Mouse (Mus musculus) forebrain, embryonic 10.5 days (tissue): ENCODE measurements at regions not wholly inside any gene's neighbourhood (a gene's known extent, or its start where the extent isn't known, plus 50 kb on each side); places are given as distances from the start of the nearest gene placed in this dataset.

Experiments used
- DNase-seq: peaks from one replicate; pipeline ENCODE4 v3.0.0-alpha.2; 2017; ENCODE audit warnings: low spot score; ENCODE audit errors: extremely low spot score
- H3K27ac ChIP-seq: fragments of 300-500 bp; sonication (generic); 2 replicates; pipeline ENCODE4 v1.5.1; 2016; ENCODE audit warnings: mild to moderate bottlenecking
- H3K27me3 ChIP-seq: fragments of 300-500 bp; sonication (generic); 2 replicates; pipeline ENCODE4 v1.6.1; 2016; ENCODE audit warnings: mild to moderate bottlenecking; ENCODE audit not compliant: poor library complexity, severe bottlenecking
- H3K36me3 ChIP-seq: fragments of 300-500 bp; sonication (generic); replicated peaks from 2 replicates; pipeline ENCODE4 v1.6.1; 2016; ENCODE audit warnings: mild to moderate bottlenecking, moderate library complexity
- H3K4me1 ChIP-seq: fragments of 300-500 bp; sonication (generic); 2 replicates; pipeline ENCODE4 v1.6.1; 2016
- H3K4me3 ChIP-seq: fragments of 300-500 bp; sonication (generic); 2 replicates; pipeline ENCODE4 v1.5.1; 2016; ENCODE audit warnings: mild to moderate bottlenecking, moderate library complexity
- H3K9me3 ChIP-seq: fragments of 300-500 bp; sonication (generic); 2 replicates; pipeline ENCODE4 v1.6.1; 2016; ENCODE audit warnings: mild to moderate bottlenecking, moderate library complexity
- WGBS: fragments of 180-500 bp; shearing (Covaris S2); methylation state at CpG from one replicate; pipeline ENCODE4 v1.1.7; 2016; 5-methylcytosine and 5-hydroxymethylcytosine counted together

GRCm38 (mm10) chr14:9338220-9338619 is 672.2 kb upstream of the 4930452B06Rik start:
- no peaks in the 10 kb centered on the region for H3K4me1 ChIP-seq
- H3K4me3 ChIP-seq: no peak overlapping the region
- no peaks in the 10 kb centered on the region for H3K27me3 ChIP-seq
- no peaks in the 10 kb centered on the region for H3K36me3 ChIP-seq
- H3K27ac ChIP-seq: no peak overlapping the region
- WGBS: 96% methylated on average over 3 of the region's 3 CpGs
- DNase-seq: no peak
- no peaks in the 10 kb centered on the region for H3K9me3 ChIP-seq

- H3K27ac ChIP-seq: no peak overlapping the region
- H3K4me1 ChIP-seq: peaks cover under 1% of the 10 kb centered on the region
- no peaks in the 10 kb centered on the region for H3K9me3 ChIP-seq
- 86% methylated on average over 3 of the region's 3 CpGs for WGBS
- DNase-seq: no peak
- H3K27me3 ChIP-seq: no peaks in the 10 kb centered on the region
- no peak overlapping the region for H3K4me3 ChIP-seq
- no peaks in the 10 kb centered on the region for H3K36me3 ChIP-seq
These were observed 671.1 kb upstream of the 4930452B06Rik start for GRCm38 (mm10) chr14:9337107-9337506.

GRCm38 (mm10) chr14:9331593-9331992 is 665.6 kb upstream of the 4930452B06Rik start:
- H3K27ac ChIP-seq: no peak overlapping the region
- 16% methylated on average over 3 of the region's 3 CpGs for WGBS
- H3K9me3 ChIP-seq: no peaks in the 10 kb centered on the region
- no peak for DNase-seq
- H3K27me3 ChIP-seq: no peaks in the 10 kb centered on the region
- H3K4me1 ChIP-seq: peaks cover 10% of the 10 kb centered on the region
- no peaks in the 10 kb centered on the region for H3K36me3 ChIP-seq
- H3K4me3 ChIP-seq: no peak overlapping the region

- no peak overlapping the region for H3K4me3 ChIP-seq
- H3K4me1 ChIP-seq: peaks cover 10% of the 10 kb centered on the region
- no peaks in the 10 kb centered on the region for H3K27me3 ChIP-seq
- H3K9me3 ChIP-seq: no peaks in the 10 kb centered on the region
- H3K36me3 ChIP-seq: no peaks in the 10 kb centered on the region
- no peak for DNase-seq
- no peak overlapping the region for H3K27ac ChIP-seq
These were observed 664.7 kb upstream of the 4930452B06Rik start for GRCm38 (mm10) chr14:9330767-9331166.

GRCm38 (mm10) chr14:9329839-9330485 is 663.9 kb upstream of the 4930452B06Rik start:
- Histone ChIP-seq H3K9me3 (no peaks in the 10 kb centered on the region), H3K27ac (no peak overlapping the region), H3K4me1 (peaks cover 10% of the 10 kb centered on the region), H3K4me3 (no peak overlapping the region), H3K36me3 (no peaks in the 10 kb centered on the region), H3K27me3 (no peaks in the 10 kb centered on the region)
- WGBS: 88% methylated on average over 12 of the region's 12 CpGs
- no peak for DNase-seq

- Histone ChIP-seq H3K9me3 (no peaks in the 10 kb centered on the region), H3K27me3 (no peaks in the 10 kb centered on the region), H3K4me1 (peaks cover 10% of the 10 kb centered on the region), H3K4me3 (no peak overlapping the region), H3K36me3 (no peaks in the 10 kb centered on the region), H3K27ac (no peak overlapping the region)
- DNase-seq: no peak
- 72% methylated on average over 1 of the region's 1 CpGs for WGBS
These were observed 661.3 kb upstream of the 4930452B06Rik start for GRCm38 (mm10) chr14:9327344-9327743.

GRCm38 (mm10) chr14:9319842-9320241 is 653.8 kb upstream of the 4930452B06Rik start:
- WGBS: 89% methylated on average over 4 of the region's 4 CpGs
- no peak overlapping the region for H3K27ac ChIP-seq
- no peak for DNase-seq
- no peak overlapping the region for H3K4me3 ChIP-seq
- no peaks in the 10 kb centered on the region for H3K36me3 ChIP-seq
- H3K9me3 ChIP-seq: no peaks in the 10 kb centered on the region
- no peaks in the 10 kb centered on the region for H3K27me3 ChIP-seq
- H3K4me1 ChIP-seq: no peaks in the 10 kb centered on the region

- H3K36me3 ChIP-seq: no peaks in the 10 kb centered on the region
- DNase-seq: no peak
- H3K4me3 ChIP-seq: no peak overlapping the region
- no peak overlapping the region for H3K27ac ChIP-seq
- no peaks in the 10 kb centered on the region for H3K9me3 ChIP-seq
- H3K27me3 ChIP-seq: no peaks in the 10 kb centered on the region
- 83% methylated on average over 2 of the region's 2 CpGs for WGBS
- H3K4me1 ChIP-seq: no peaks in the 10 kb centered on the region
These were observed 652.9 kb upstream of the 4930452B06Rik start for GRCm38 (mm10) chr14:9318796-9319465.

- Histone ChIP-seq H3K27ac (no peak overlapping the region), H3K36me3 (no peaks in the 10 kb centered on the region), H3K4me3 (no peak overlapping the region), H3K9me3 (no peaks in the 10 kb centered on the region), H3K4me1 (no peaks in the 10 kb centered on the region), H3K27me3 (no peaks in the 10 kb centered on the region)
- 92% methylated on average over 3 of the region's 3 CpGs for WGBS
- DNase-seq: no peak
These were observed 649.2 kb upstream of the 4930452B06Rik start for GRCm38 (mm10) chr14:9315224-9315623.

GRCm38 (mm10) chr14:9296145-9296544 is 630.1 kb upstream of the 4930452B06Rik start:
- H3K4me1 ChIP-seq: no peaks in the 10 kb centered on the region
- no peaks in the 10 kb centered on the region; the same call in 1 of the 2 replicates for H3K9me3 ChIP-seq
- WGBS: 86% methylated on average over 1 of the region's 1 CpGs
- H3K36me3 ChIP-seq: no peaks in the 10 kb centered on the region
- no peaks in the 10 kb centered on the region for H3K27me3 ChIP-seq
- H3K4me3 ChIP-seq: no peak overlapping the region
- no peak for DNase-seq
- no peak overlapping the region for H3K27ac ChIP-seq

- Histone ChIP-seq H3K9me3 (no peaks in the 10 kb centered on the region), H3K27me3 (no peaks in the 10 kb centered on the region), H3K4me1 (no peaks in the 10 kb centered on the region), H3K36me3 (no peaks in the 10 kb centered on the region), H3K4me3 (no peak overlapping the region), H3K27ac (no peak overlapping the region)
- 87% methylated on average over 2 of the region's 2 CpGs for WGBS
- no peak for DNase-seq
These were observed 628.5 kb upstream of the 4930452B06Rik start for GRCm38 (mm10) chr14:9294555-9294954.

- DNase-seq: no peak
- Histone ChIP-seq H3K9me3 (no peaks in the 10 kb centered on the region), H3K27ac (no peak overlapping the region), H3K4me1 (peaks cover 16% of the 10 kb centered on the region), H3K4me3 (no peak overlapping the region), H3K36me3 (no peaks in the 10 kb centered on the region), H3K27me3 (no peaks in the 10 kb centered on the region)
- WGBS: 93% methylated on average over 1 of the region's 1 CpGs
These were observed 622.1 kb upstream of the 4930452B06Rik start for GRCm38 (mm10) chr14:9288103-9288502.

- peaks cover 16% of the 10 kb centered on the region for H3K4me1 ChIP-seq
- H3K4me3 ChIP-seq: no peak overlapping the region
- H3K9me3 ChIP-seq: no peaks in the 10 kb centered on the region
- H3K36me3 ChIP-seq: no peaks in the 10 kb centered on the region
- DNase-seq: no peak
- WGBS: 95% methylated on average over 7 of the region's 7 CpGs
- H3K27ac ChIP-seq: no peak overlapping the region
- no peaks in the 10 kb centered on the region for H3K27me3 ChIP-seq
These were observed 619.6 kb upstream of the 4930452B06Rik start for GRCm38 (mm10) chr14:9285606-9286002.
